Mouse (Mus musculus): Measurements from ENCODE around the gene Snx5. TPM values are rescaled to one million over a fixed set of nuclear protein-coding genes. Genes with fewer than 3 reads are reported as not detected.

Snx5 gene
- polyA plus RNA-seq, 1 experiment from 2014 or later: 168 TPM

- H3K4me1 ChIP-seq (replicated peaks; ENCODE audit: control insufficient read depth, insufficient read depth, low read length): peaks cover 36% of the 10 kb centered on the region
- DNase-seq (ENCODE audit: low spot score) (no peak), ATAC-seq (replicated peaks; ENCODE audit: low FRiP score) (no peak)
- H3K9me3 ChIP-seq (ENCODE audit: control insufficient read depth, low read length): no peaks in the 10 kb centered on the region
- peak overlapping the region; percentile 89 for H3K4me2 ChIP-seq
- H3K4me3 ChIP-seq (ENCODE audit: low read depth, low read length): peak overlapping the region; percentile 6; the same call in 1 of the 2 replicates
- no peak overlapping the region for H3K9ac ChIP-seq (ENCODE audit: low read depth, low read length)
- no peaks in the 10 kb centered on the region for H3K27me3 ChIP-seq (replicated peaks; ENCODE audit: control insufficient read depth, insufficient read depth, low read length)
- H3K27ac ChIP-seq (ENCODE audit: low read depth, low read length): no peak overlapping the region
- 75% methylated on average over 5 of the region's 5 CpGs for WGBS
- H3K36me3 ChIP-seq (ENCODE audit: control insufficient read depth, insufficient read depth, low read length): peaks cover 28% of the 10 kb centered on the region
Observed at GRCm38 (mm10) chr2:144264398-144265119, 6.1 kb downstream of the Snx5 start.

DNA sequence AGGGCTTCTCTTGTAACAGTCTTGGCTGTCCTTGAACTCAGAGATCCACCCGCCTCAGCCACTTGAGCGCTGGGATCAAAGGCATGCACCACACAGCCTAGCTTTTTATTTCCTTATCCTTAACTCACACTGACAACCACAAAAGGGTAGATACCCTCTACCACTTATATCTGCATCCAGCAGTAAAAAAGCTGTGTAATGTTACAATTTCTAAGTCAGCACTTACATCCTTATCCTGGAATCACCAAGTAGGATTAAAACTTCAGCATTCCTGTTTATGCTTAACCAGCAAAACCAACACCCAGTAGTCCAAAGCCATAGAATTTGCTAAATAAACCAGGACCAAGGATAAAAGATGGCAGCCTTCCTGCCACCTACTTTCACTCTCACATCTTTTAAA lies 7.9 kb downstream of the Snx5 start:
- no peak for ATAC-seq (replicated peaks; ENCODE audit: low FRiP score)
- peaks cover 33% of the 10 kb centered on the region for H3K4me1 ChIP-seq (replicated peaks; ENCODE audit: control insufficient read depth, insufficient read depth, low read length)
- no peaks in the 10 kb centered on the region for H3K27me3 ChIP-seq (replicated peaks; ENCODE audit: control insufficient read depth, insufficient read depth, low read length)
- peaks cover 45% of the 10 kb centered on the region for H3K36me3 ChIP-seq (ENCODE audit: control insufficient read depth, insufficient read depth, low read length)
- 76% methylated on average over 2 of the region's 2 CpGs for WGBS
- no peak overlapping the region for H3K4me2 ChIP-seq
- DNase-seq (ENCODE audit: low spot score): no peak
- H3K4me3 ChIP-seq (ENCODE audit: low read depth, low read length): no peak overlapping the region
- H3K9me3 ChIP-seq (ENCODE audit: control insufficient read depth, low read length): no peaks in the 10 kb centered on the region
- no peak overlapping the region for H3K9ac ChIP-seq (ENCODE audit: low read depth, low read length)
- no peak overlapping the region for H3K27ac ChIP-seq (ENCODE audit: low read depth, low read length)

- Histone ChIP-seq H3K27ac (ENCODE audit: low read depth, low read length) (no peak overlapping the region), H3K4me1 (replicated peaks; ENCODE audit: control insufficient read depth, insufficient read depth, low read length) (0 out of 2 replicates have a peak, but pooled peaks cover 2% of the 10 kb centered on the region), H3K9me3 (ENCODE audit: control insufficient read depth, low read length) (no peaks in the 10 kb centered on the region), H3K27me3 (replicated peaks; ENCODE audit: control insufficient read depth, insufficient read depth, low read length) (no peaks in the 10 kb centered on the region), H3K9ac (ENCODE audit: low read depth, low read length) (no peak overlapping the region), H3K4me3 (ENCODE audit: low read depth, low read length) (no peak overlapping the region), H3K36me3 (ENCODE audit: control insufficient read depth, insufficient read depth, low read length) (peaks cover 44% of the 10 kb centered on the region), H3K4me2 (no peak overlapping the region)
- DNase-seq (ENCODE audit: low spot score) (no peak), ATAC-seq (replicated peaks; ENCODE audit: low FRiP score) (no peak)
Observed at GRCm38 (mm10) chr2:144250111-144250510, 20.6 kb downstream of the Snx5 start.

DNA sequence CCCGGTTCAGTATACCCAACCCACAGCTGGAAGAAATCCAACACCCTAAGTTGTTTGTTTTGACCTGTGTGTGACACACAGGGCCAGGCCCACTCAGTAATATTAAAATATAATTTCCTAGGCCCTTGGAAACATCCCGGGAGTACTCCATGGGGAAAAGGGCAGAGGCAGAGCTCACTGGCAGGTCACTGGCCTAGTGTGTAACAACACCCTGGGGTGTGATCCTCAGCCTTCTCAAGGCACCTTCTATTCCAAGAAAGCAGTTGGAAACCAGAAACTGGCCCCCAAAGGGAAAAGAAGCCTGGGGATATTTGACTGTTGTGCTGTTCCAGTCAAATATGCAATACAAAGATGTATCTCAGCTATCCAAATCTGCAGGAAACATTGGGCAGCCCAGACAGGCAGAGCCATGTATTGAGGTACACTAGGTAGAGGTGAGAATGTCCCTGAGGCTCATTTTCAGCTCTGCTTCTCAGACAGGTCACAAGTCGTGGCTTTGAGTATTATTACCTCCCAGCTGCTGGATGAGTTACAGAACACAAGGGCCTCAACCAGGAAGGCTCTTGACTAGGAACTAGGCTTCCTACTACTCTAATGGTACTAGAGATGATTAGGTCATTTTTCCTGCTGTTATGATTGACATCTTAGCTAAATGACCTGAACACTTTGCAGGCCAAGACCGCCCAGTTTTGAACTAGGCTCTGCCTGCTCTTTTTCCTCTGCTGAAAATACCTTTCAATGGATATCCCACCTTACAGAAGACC lies 21.9 kb downstream of the Snx5 start:
- H3K9ac ChIP-seq (ENCODE audit: low read depth, low read length): no peak overlapping the region
- WGBS: 31% methylated on average over 4 of the region's 4 CpGs
- no peaks in the 10 kb centered on the region for H3K27me3 ChIP-seq (replicated peaks; ENCODE audit: control insufficient read depth, insufficient read depth, low read length)
- DNase-seq (ENCODE audit: low spot score): peak; percentile 49
- ATAC-seq (replicated peaks; ENCODE audit: low FRiP score): peak; percentile 35; the same call in 1 of the 2 replicates
- peaks cover 35% of the 10 kb centered on the region for H3K36me3 ChIP-seq (ENCODE audit: control insufficient read depth, insufficient read depth, low read length)
- no peak overlapping the region for H3K4me3 ChIP-seq (ENCODE audit: low read depth, low read length)
- no peaks in the 10 kb centered on the region for H3K9me3 ChIP-seq (ENCODE audit: control insufficient read depth, low read length)
- no peak overlapping the region for H3K4me2 ChIP-seq
- H3K27ac ChIP-seq (ENCODE audit: low read depth, low read length): no peak overlapping the region
- 0 out of 2 replicates have a peak, but pooled peaks cover 2% of the 10 kb centered on the region for H3K4me1 ChIP-seq (replicated peaks; ENCODE audit: control insufficient read depth, insufficient read depth, low read length)

DNA sequence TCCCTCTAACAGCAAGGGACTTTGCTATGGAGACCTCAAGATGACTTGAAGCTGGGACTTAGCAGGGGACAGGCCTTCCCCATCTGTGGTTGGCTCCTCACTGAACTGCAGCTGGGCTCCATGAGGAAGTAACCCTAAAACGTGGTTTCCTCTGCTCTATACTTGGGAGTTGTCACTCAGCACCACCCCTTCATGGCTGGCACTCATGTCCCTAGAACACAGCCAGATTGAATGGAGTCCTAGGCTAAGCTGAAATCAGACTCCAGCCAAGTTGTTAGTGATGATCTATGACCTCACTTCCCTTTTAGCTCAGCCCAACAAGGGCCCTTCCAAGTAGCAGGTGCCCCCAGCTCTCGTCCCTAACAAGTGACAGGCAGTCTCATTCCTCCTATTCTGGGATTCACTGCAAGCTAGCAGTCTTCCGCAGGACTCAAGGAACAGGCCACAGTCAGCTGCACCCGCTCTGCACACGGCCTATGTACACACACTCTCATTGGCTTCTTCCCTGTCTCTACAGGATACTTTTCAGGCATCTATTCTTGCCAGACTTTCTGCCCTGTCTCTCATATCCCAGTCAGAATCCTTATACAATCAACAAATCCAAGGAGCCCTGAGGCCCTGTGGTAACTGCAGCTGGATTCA lies 23.2 kb downstream of the Snx5 start:
- H3K4me2 ChIP-seq: no peak overlapping the region
- H3K27ac ChIP-seq (ENCODE audit: low read depth, low read length): peak overlapping the region; percentile 1; the same call in 1 of the 2 replicates
- DNase-seq (ENCODE audit: low spot score): no peak
- no peak overlapping the region for H3K4me3 ChIP-seq (ENCODE audit: low read depth, low read length)
- no peak overlapping the region for H3K9ac ChIP-seq (ENCODE audit: low read depth, low read length)
- no peaks in the 10 kb centered on the region for H3K9me3 ChIP-seq (ENCODE audit: control insufficient read depth, low read length)
- 0 out of 2 replicates have a peak, but pooled peaks have one; percentile 26 for ATAC-seq (replicated peaks; ENCODE audit: low FRiP score)
- H3K27me3 ChIP-seq (replicated peaks; ENCODE audit: control insufficient read depth, insufficient read depth, low read length): no peaks in the 10 kb centered on the region
- peaks cover 25% of the 10 kb centered on the region for H3K36me3 ChIP-seq (ENCODE audit: control insufficient read depth, insufficient read depth, low read length)
- H3K4me1 ChIP-seq (replicated peaks; ENCODE audit: control insufficient read depth, insufficient read depth, low read length): 0 out of 2 replicates have a peak, but pooled peaks cover 2% of the 10 kb centered on the region
- 43% methylated on average over 5 of the region's 5 CpGs for WGBS

- Histone ChIP-seq H3K4me3 (ENCODE audit: low read depth, low read length) (no peak overlapping the region), H3K4me2 (no peak overlapping the region), H3K36me3 (ENCODE audit: control insufficient read depth, insufficient read depth, low read length) (peaks cover 15% of the 10 kb centered on the region; the same call in 1 of the 2 replicates), H3K9ac (ENCODE audit: low read depth, low read length) (no peak overlapping the region), H3K27me3 (replicated peaks; ENCODE audit: control insufficient read depth, insufficient read depth, low read length) (no peaks in the 10 kb centered on the region), H3K4me1 (replicated peaks; ENCODE audit: control insufficient read depth, insufficient read depth, low read length) (0 out of 2 replicates have a peak, but pooled peaks cover 2% of the 10 kb centered on the region), H3K9me3 (ENCODE audit: control insufficient read depth, low read length) (no peaks in the 10 kb centered on the region), H3K27ac (ENCODE audit: low read depth, low read length) (no peak overlapping the region)
- no peak for DNase-seq (ENCODE audit: low spot score)
- 0 out of 2 replicates have a peak, but pooled peaks have one; percentile 6 for ATAC-seq (replicated peaks; ENCODE audit: low FRiP score)
- WGBS: 55% methylated on average over 2 of the region's 2 CpGs
Observed at GRCm38 (mm10) chr2:144246270-144246669, 24.4 kb downstream of the Snx5 start.

DNA sequence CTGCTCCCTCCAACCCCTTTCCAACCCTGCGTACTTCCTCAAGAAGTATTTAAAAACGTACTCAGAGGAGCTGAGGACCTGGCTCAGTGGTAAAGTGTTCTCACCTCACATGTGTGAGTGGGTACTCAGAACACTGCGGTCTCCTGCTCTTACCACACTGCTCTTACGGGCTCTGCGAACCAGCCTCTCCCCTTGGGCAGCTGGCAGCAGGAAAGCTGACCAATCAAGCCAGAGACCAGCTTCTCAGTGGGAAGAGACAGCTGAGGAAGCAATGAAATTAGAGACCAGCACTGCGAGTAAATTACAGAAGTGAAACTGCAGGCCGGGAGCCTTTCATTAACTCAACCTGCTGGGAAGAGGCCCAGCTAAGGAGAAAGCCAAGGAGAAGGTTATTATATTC lies 25.2 kb downstream of the Snx5 start:
- H3K4me2 ChIP-seq: no peak overlapping the region
- H3K9ac ChIP-seq (ENCODE audit: low read depth, low read length): no peak overlapping the region
- no peaks in the 10 kb centered on the region for H3K9me3 ChIP-seq (ENCODE audit: control insufficient read depth, low read length)
- no peak overlapping the region for H3K27ac ChIP-seq (ENCODE audit: low read depth, low read length)
- peaks cover 8% of the 10 kb centered on the region; the same call in 1 of the 2 replicates for H3K36me3 ChIP-seq (ENCODE audit: control insufficient read depth, insufficient read depth, low read length)
- ATAC-seq (replicated peaks; ENCODE audit: low FRiP score) (no peak), DNase-seq (ENCODE audit: low spot score) (no peak)
- H3K4me1 ChIP-seq (replicated peaks; ENCODE audit: control insufficient read depth, insufficient read depth, low read length): 0 out of 2 replicates have a peak, but pooled peaks cover 2% of the 10 kb centered on the region
- H3K27me3 ChIP-seq (replicated peaks; ENCODE audit: control insufficient read depth, insufficient read depth, low read length): no peaks in the 10 kb centered on the region
- H3K4me3 ChIP-seq (ENCODE audit: low read depth, low read length): no peak overlapping the region
- WGBS: 64% methylated on average over 7 of the region's 7 CpGs

- ATAC-seq (replicated peaks; ENCODE audit: low FRiP score): no peak
- Histone ChIP-seq H3K4me2 (no peak overlapping the region), H3K9ac (ENCODE audit: low read depth, low read length) (no peak overlapping the region), H3K4me3 (ENCODE audit: low read depth, low read length) (no peak overlapping the region), H3K4me1 (replicated peaks; ENCODE audit: control insufficient read depth, insufficient read depth, low read length) (no peaks in the 10 kb centered on the region), H3K27ac (ENCODE audit: low read depth, low read length) (no peak overlapping the region), H3K36me3 (ENCODE audit: control insufficient read depth, insufficient read depth, low read length) (no peaks in the 10 kb centered on the region), H3K9me3 (ENCODE audit: control insufficient read depth, low read length) (no peaks in the 10 kb centered on the region), H3K27me3 (replicated peaks; ENCODE audit: control insufficient read depth, insufficient read depth, low read length) (no peaks in the 10 kb centered on the region)
- WGBS: 70% methylated on average over 3 of the region's 3 CpGs
- no peak for DNase-seq (ENCODE audit: low spot score)
Observed at GRCm38 (mm10) chr2:144240095-144240899, 30.4 kb downstream of the Snx5 start.

All from liver, embryonic 11.5 days (tissue).